Mouse (Mus musculus): ENCODE measurements at regions not wholly inside any gene's neighbourhood (a gene's known extent, or its start where the extent isn't known, plus 50 kb on each side); places are given as distances from the start of the nearest gene placed in this dataset.

DNA sequence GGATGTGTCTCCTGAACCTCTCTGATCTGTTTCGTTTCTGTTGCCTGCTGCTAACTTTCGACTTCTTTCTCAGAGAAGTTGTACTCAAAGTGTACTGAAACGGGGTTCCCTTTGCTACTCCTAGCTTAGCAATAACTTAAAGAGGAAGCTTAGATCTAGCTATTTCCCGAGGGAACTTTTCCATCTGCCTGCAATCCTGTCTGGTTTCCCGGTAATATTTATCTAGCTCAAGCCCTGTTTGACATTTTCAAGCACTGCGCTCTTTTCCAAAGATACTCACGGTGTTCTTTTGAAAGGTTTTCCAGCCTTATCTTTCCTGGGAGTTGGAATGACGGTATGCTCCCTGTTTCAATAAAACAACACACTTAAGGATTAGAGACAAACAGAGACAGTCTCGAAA lies 122.1 kb downstream of the Alg10b start:
- Histone ChIP-seq H3K4me1 (ENCODE audit: control insufficient read depth, insufficient read depth, low read length) (0 out of 2 replicates have a peak, but pooled peaks cover 5% of the 10 kb centered on the region), H3K9me3 (replicated peaks; ENCODE audit: control insufficient read depth, low read length) (no peaks in the 10 kb centered on the region), H3K27me3 (replicated peaks; ENCODE audit: control insufficient read depth, insufficient read depth, low read length) (no peaks in the 10 kb centered on the region), H3K4me2 (ENCODE audit: low read length) (no peak overlapping the region), H3K9ac (ENCODE audit: low read length) (no peak overlapping the region), H3K4me3 (ENCODE audit: low read depth, low read length) (no peak overlapping the region), H3K27ac (ENCODE audit: low read depth, low read length) (no peak overlapping the region), H3K36me3 (ENCODE audit: control insufficient read depth, insufficient read depth, low read length) (no peaks in the 10 kb centered on the region)
- 70% methylated on average over 9 of the region's 9 CpGs for WGBS
- no peak for DNase-seq (ENCODE audit: low spot score)
- ATAC-seq, result no peak

DNA sequence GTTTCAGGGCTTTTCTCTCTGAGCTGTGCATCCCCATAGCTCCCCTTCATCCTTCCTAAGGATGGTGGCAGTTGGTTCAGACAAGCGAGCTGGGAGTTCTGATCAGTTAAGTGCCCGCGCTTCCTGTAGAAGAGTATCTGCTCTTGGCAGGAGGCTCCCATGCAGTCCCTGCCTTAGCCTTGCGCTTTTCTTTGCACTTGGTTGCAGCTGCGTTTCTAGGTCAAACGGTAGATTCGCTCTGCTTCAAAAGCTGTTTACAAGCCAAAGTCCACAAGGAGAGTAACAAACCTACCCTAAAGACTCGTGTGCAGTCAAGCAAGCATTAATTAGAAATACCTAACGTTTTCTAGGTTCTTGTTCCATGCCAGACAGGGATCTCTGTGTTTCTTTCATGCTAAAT lies 122.6 kb downstream of the Alg10b start:
- Histone ChIP-seq H3K9me3 (replicated peaks; ENCODE audit: control insufficient read depth, low read length) (no peaks in the 10 kb centered on the region), H3K4me2 (ENCODE audit: low read length) (no peak overlapping the region), H3K36me3 (ENCODE audit: control insufficient read depth, insufficient read depth, low read length) (no peaks in the 10 kb centered on the region), H3K4me1 (ENCODE audit: control insufficient read depth, insufficient read depth, low read length) (0 out of 2 replicates have a peak, but pooled peaks cover 5% of the 10 kb centered on the region), H3K9ac (ENCODE audit: low read length) (no peak overlapping the region), H3K27ac (ENCODE audit: low read depth, low read length) (no peak overlapping the region), H3K4me3 (ENCODE audit: low read depth, low read length) (no peak overlapping the region), H3K27me3 (replicated peaks; ENCODE audit: control insufficient read depth, insufficient read depth, low read length) (no peaks in the 10 kb centered on the region)
- no peak for DNase-seq (ENCODE audit: low spot score)
- no peak for ATAC-seq
- 79% methylated on average over 9 of the region's 9 CpGs for WGBS

DNA sequence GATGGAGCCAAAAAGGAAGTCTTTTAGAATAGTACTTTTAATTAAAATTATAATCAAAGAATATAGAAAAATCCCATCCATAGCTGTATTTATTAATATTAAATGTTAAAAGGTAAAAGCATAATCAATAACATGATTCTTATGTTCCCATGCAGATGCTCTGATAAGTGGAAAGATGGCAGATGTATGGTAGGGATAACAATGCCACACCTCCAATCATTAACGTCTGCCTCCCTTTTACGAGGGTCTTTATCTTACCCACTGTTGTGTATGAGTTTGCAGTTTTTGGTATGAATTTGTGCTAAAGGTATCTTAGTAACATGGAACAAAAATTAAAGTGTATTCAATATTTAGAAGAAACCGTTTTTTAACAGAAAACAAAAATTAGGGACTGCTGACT lies 127.8 kb downstream of the Alg10b start:
- WGBS, result 83% methylated on average over 3 of the region's 3 CpGs
- H3K36me3 ChIP-seq (ENCODE audit: control insufficient read depth, insufficient read depth, low read length), result no peaks in the 10 kb centered on the region
- H3K4me2 ChIP-seq (ENCODE audit: low read length), result no peak overlapping the region
- H3K9me3 ChIP-seq (replicated peaks; ENCODE audit: control insufficient read depth, low read length), result no peaks in the 10 kb centered on the region
- no peak overlapping the region for H3K27ac ChIP-seq (ENCODE audit: low read depth, low read length)
- no peak for DNase-seq (ENCODE audit: low spot score)
- no peaks in the 10 kb centered on the region for H3K27me3 ChIP-seq (replicated peaks; ENCODE audit: control insufficient read depth, insufficient read depth, low read length)
- H3K4me1 ChIP-seq (ENCODE audit: control insufficient read depth, insufficient read depth, low read length), result no peaks in the 10 kb centered on the region
- H3K9ac ChIP-seq (ENCODE audit: low read length), result no peak overlapping the region
- no peak overlapping the region for H3K4me3 ChIP-seq (ENCODE audit: low read depth, low read length)
- no peak for ATAC-seq

DNA sequence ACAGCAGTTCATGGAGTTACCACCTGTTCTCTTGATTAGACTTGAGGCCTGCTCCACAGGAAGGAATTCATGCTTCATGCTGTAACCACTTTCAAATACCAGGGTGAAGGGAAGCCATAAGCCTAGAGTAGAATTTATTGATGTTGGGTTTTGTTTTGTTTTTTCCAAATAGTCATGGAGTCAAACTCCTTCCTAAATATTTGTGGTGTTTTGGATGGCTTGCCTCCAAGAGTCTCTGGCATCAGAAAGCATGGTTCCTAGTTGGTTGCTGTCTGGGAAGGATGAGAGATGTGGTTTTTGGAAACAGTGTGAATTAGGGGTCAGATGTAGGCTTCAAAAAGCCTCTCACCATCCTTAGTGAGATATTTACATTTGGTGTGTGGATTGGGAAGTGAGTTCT lies 141.5 kb downstream of the Alg10b start:
- H3K4me3 ChIP-seq (ENCODE audit: low read depth, low read length), result no peak overlapping the region
- no peaks in the 10 kb centered on the region for H3K36me3 ChIP-seq (ENCODE audit: control insufficient read depth, insufficient read depth, low read length)
- no peak overlapping the region for H3K27ac ChIP-seq (ENCODE audit: low read depth, low read length)
- H3K4me1 ChIP-seq (ENCODE audit: control insufficient read depth, insufficient read depth, low read length), result no peaks in the 10 kb centered on the region
- ATAC-seq (no peak), DNase-seq (ENCODE audit: low spot score) (no peak)
- no peak overlapping the region for H3K9ac ChIP-seq (ENCODE audit: low read length)
- H3K9me3 ChIP-seq (replicated peaks; ENCODE audit: control insufficient read depth, low read length), result no peaks in the 10 kb centered on the region; the same call in 1 of the 2 replicates
- no peak overlapping the region for H3K4me2 ChIP-seq (ENCODE audit: low read length)
- no peaks in the 10 kb centered on the region for H3K27me3 ChIP-seq (replicated peaks; ENCODE audit: control insufficient read depth, insufficient read depth, low read length)

DNA sequence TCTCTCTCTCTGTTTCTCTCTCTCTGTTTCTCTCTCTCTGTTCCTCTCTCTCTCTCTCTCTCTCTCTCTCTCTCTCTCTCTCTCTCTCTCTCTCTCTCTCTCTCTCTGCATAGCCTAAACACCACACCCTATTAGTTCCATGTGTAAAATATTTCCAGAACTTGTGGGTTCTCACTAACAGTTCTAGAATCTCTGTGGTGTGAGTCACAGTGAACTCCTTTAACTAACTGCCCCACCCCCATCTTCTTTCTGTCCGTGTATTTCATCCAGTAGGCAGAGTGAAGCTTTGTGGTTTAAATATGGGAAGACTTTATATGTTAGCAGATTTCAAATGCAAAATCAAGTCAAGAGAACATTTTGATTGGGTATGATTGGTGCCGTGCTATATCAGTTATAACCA lies 153.8 kb downstream of the Alg10b start:
- Histone ChIP-seq H3K9ac (ENCODE audit: low read length) (no peak overlapping the region), H3K36me3 (ENCODE audit: control insufficient read depth, insufficient read depth, low read length) (no peaks in the 10 kb centered on the region), H3K4me1 (ENCODE audit: control insufficient read depth, insufficient read depth, low read length) (no peaks in the 10 kb centered on the region), H3K9me3 (replicated peaks; ENCODE audit: control insufficient read depth, low read length) (no peaks in the 10 kb centered on the region), H3K4me2 (ENCODE audit: low read length) (no peak overlapping the region), H3K4me3 (ENCODE audit: low read depth, low read length) (no peak overlapping the region), H3K27ac (ENCODE audit: low read depth, low read length) (no peak overlapping the region), H3K27me3 (replicated peaks; ENCODE audit: control insufficient read depth, insufficient read depth, low read length) (no peaks in the 10 kb centered on the region)
- WGBS, result 91% methylated on average over 2 of the region's 2 CpGs
- DNase-seq (ENCODE audit: low spot score) (no peak), ATAC-seq (no peak)

DNA sequence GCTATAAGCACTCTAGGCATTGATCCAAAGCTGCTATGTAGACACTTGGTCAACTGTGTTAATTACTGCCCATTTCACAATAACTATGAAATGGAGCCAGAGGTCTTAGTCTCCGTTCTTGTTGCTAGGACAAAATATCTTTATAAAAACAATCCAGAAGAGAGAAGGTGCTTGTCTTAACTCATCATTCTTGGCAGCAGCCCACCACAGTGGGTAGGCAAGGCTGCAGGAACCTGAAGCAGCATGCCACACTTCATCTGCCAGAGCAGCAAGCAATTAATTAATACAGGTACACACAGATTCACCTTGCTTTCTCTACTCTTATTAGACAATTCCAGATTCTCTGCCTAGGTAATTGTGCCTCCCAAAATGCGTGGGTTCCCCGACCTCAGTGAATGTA lies 172.8 kb downstream of the Alg10b start:
- H3K36me3 ChIP-seq (ENCODE audit: control insufficient read depth, insufficient read depth, low read length), result no peaks in the 10 kb centered on the region

DNA sequence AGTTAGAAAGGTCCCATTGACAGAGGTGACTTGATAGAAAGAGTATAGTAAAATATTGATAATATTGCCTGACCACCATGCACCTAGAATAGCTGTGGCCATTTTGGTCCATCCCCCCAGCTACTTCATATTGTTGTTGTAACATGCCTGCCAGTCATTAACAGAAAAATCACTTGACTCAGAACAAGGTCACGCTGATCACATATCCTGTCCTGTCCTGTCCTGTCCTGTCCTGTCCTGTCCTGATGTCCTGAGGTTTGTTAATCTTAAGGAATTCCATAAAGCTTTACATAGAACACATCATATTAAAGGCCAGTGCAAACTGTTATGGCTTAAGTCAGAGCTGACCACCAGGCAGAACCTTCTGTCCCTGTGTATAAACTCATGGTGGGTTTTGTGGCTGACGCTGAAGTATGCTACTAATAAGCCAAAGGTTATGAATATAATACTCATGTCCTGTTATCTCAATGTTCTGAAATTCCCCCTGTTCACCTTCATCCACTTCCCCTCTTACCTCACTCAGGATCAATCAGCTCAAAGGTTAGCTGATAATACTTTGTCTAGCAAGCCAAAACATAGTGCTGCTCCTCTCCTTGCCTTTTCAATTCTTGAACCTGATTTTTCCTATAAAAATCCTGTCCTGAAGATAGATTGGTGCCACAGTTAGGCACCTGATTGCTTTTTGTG lies 173.7 kb downstream of the Alg10b start:
- no peaks in the 10 kb centered on the region for H3K4me1 ChIP-seq (ENCODE audit: control insufficient read depth, insufficient read depth, low read length)
- H3K27ac ChIP-seq (ENCODE audit: low read depth, low read length), result no peak overlapping the region
- H3K4me2 ChIP-seq (ENCODE audit: low read length), result no peak overlapping the region
- DNase-seq (ENCODE audit: low spot score), result no peak
- no peak for ATAC-seq
- no peaks in the 10 kb centered on the region for H3K27me3 ChIP-seq (replicated peaks; ENCODE audit: control insufficient read depth, insufficient read depth, low read length)
- no peak overlapping the region for H3K9ac ChIP-seq (ENCODE audit: low read length)
- no peaks in the 10 kb centered on the region for H3K9me3 ChIP-seq (replicated peaks; ENCODE audit: control insufficient read depth, low read length)
- 96% methylated on average over 2 of the region's 2 CpGs for WGBS
- no peak overlapping the region for H3K4me3 ChIP-seq (ENCODE audit: low read depth, low read length)
- no peaks in the 10 kb centered on the region for H3K36me3 ChIP-seq (ENCODE audit: control insufficient read depth, insufficient read depth, low read length)

More for the DNA sequence above, 172.8 kb downstream of the Alg10b start:
- DNase-seq (ENCODE audit: low spot score) (no peak), ATAC-seq (no peak)
- no peak overlapping the region for H3K4me3 ChIP-seq (ENCODE audit: low read depth, low read length)
- no peaks in the 10 kb centered on the region for H3K4me1 ChIP-seq (ENCODE audit: control insufficient read depth, insufficient read depth, low read length)
- 78% methylated on average over 3 of the region's 3 CpGs for WGBS
- no peak overlapping the region for H3K9ac ChIP-seq (ENCODE audit: low read length)
- H3K27me3 ChIP-seq (replicated peaks; ENCODE audit: control insufficient read depth, insufficient read depth, low read length), result no peaks in the 10 kb centered on the region
- no peak overlapping the region for H3K27ac ChIP-seq (ENCODE audit: low read depth, low read length)
- H3K4me2 ChIP-seq (ENCODE audit: low read length), result no peak overlapping the region
- H3K9me3 ChIP-seq (replicated peaks; ENCODE audit: control insufficient read depth, low read length), result no peaks in the 10 kb centered on the region

DNA sequence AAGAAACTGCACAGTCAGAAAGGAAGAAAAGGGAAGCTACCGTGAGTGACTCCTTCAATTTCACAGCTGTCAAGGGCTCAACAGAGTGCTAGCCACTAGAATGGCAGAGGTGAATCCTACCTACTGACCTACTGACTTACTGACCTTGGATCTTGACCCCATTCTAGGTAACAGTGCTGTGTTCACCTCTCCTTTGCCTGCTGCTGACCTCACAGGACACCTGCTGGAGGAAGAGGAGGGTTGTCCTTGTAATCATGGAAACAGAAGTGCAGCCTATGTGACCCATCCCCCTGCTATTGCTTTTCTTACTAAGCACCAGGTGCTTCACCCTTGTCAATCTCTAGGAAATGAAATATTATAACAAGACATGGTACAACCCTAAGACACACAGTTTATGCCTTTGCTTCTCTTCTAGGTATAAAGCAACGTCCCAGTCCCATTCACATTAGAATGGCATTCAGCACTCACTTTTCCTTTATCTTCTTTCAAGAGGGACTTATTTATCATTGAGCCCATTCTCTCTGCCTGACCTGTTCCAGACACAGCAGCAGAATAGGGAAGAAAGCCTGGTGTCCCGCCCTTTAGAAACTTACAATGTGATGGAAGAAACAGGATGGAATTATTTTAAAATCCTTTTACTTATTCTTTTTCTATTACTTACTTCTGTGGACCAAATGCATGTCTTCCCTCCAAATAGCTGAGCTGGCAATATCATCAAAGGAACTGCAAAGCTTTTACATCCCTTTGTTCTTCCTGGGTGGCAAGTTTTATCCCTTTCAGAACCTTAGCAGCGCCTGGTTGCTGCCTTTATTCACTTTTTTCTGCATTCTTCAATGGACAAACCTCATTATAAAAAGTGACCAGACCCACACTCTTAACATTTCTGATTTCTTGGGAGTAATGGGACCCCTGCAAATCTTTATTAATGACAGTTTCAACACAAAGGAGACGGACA lies 176.5 kb downstream of the Alg10b start:
- Histone ChIP-seq H3K27me3 (replicated peaks; ENCODE audit: control insufficient read depth, insufficient read depth, low read length) (no peaks in the 10 kb centered on the region), H3K4me2 (ENCODE audit: low read length) (no peak overlapping the region), H3K9me3 (replicated peaks; ENCODE audit: control insufficient read depth, low read length) (no peaks in the 10 kb centered on the region), H3K4me3 (ENCODE audit: low read depth, low read length) (no peak overlapping the region), H3K27ac (ENCODE audit: low read depth, low read length) (no peak overlapping the region), H3K9ac (ENCODE audit: low read length) (no peak overlapping the region), H3K4me1 (ENCODE audit: control insufficient read depth, insufficient read depth, low read length) (no peaks in the 10 kb centered on the region), H3K36me3 (ENCODE audit: control insufficient read depth, insufficient read depth, low read length) (no peaks in the 10 kb centered on the region)
- 17% methylated on average over 5 of the region's 5 CpGs for WGBS
- ATAC-seq, result no peak
- DNase-seq (ENCODE audit: low spot score), result peak; percentile 66

DNA sequence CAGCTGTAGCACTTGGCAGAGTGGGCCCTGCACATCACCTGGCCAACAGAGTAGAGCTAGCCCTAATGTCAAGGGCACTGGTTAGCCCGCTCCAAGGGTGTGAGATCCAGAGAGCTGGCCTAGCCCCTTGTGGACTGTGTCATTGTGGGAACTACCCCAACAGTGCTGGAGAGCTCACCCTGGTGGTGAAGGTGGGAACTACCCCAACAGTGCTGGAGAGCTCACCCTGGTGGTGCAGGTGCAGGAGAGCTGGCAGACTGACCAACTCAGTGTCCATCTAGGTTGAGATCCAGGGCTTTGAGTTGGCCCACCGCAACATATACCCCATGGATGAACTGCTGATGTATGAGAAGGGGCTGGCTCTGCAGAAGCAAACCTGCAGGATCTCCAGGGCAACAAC lies 196.7 kb downstream of the Alg10b start:
- 98% methylated on average over 2 of the region's 2 CpGs for WGBS
- ATAC-seq (no peak), DNase-seq (ENCODE audit: low spot score) (no peak)
- Histone ChIP-seq H3K27ac (ENCODE audit: low read depth, low read length) (no peak overlapping the region), H3K36me3 (ENCODE audit: control insufficient read depth, insufficient read depth, low read length) (no peaks in the 10 kb centered on the region), H3K4me1 (ENCODE audit: control insufficient read depth, insufficient read depth, low read length) (no peaks in the 10 kb centered on the region), H3K4me3 (ENCODE audit: low read depth, low read length) (no peak overlapping the region), H3K9ac (ENCODE audit: low read length) (no peak overlapping the region), H3K9me3 (replicated peaks; ENCODE audit: control insufficient read depth, low read length) (no peaks in the 10 kb centered on the region), H3K4me2 (ENCODE audit: low read length) (no peak overlapping the region), H3K27me3 (replicated peaks; ENCODE audit: control insufficient read depth, insufficient read depth, low read length) (no peaks in the 10 kb centered on the region)

Data from forebrain, embryonic 14.5 days (tissue).